Mouse (Mus musculus) small intestine, adult 2 months (tissue): ENCODE data around the gene Emc3.

Experiments used
- CTCF ChIP-seq: fragments of 200-500 bp; IDR thresholded peaks from 2 replicates; pipeline ENCODE4 v1.5.1; 2012; ENCODE audit warnings: low read depth, mild to moderate bottlenecking, control low read depth, inconsistent platforms, low read length, moderate library complexity, mixed read lengths; ENCODE audit not compliant: insufficient replicate concordance, insufficient read length; ENCODE audit errors: extremely low read depth
- POLR2A ChIP-seq: fragments of 200-500 bp; IDR thresholded peaks from 2 replicates; pipeline ENCODE4 v1.6.1; 2012; ENCODE audit warnings: low read depth, mild to moderate bottlenecking, control low read depth, inconsistent platforms, low read length, moderate library complexity

GRCm38 (mm10) chr6:113473246-113473645, 58.2 kb downstream of the Emc3 start:
- TF ChIP-seq CTCF (no peak), POLR2A (no peak)
